Mouse (Mus musculus): ENCODE data around the gene Nosip.

- TF ChIP-seq CTCF (IDR thresholded peaks at IDR 0.05; ENCODE audit: borderline replicate concordance, control insufficient read depth, extremely low read depth, insufficient read depth, low read length, poor library complexity) (no peak), POLR2A (IDR thresholded peaks at IDR 0.05; ENCODE audit: control insufficient read depth, extremely low read depth, insufficient read depth, low read length, poor library complexity) (no peak)
Measured at GRCm38 (mm10) chr7:45013366-45014095, 48.7 kb upstream of the Nosip start.
